Mouse (Mus musculus) E14TG2a.4 (cell line): ENCODE data around the gene Dennd2a.

Experiments used
- CTCF ChIP-seq: conservative IDR thresholded peaks from 2 replicates; pipeline ENCODE4 v1.5.1; 2014; ENCODE audit warnings: low read length
- NANOG ChIP-seq: IDR thresholded peaks from 2 replicates; pipeline ENCODE4 v1.6.1; 2014; ENCODE audit warnings: borderline replicate concordance, low read length, mixed read lengths
- POU5F1 ChIP-seq: IDR thresholded peaks from 2 replicates; pipeline ENCODE4 v1.6.1; 2014; ENCODE audit warnings: low read length, borderline replicate concordance

- TF ChIP-seq CTCF = no peak
- no peak for TF ChIP-seq NANOG
- TF ChIP-seq POU5F1 = no peak
Observed at GRCm38 (mm10) chr6:39601828-39602227, 44.2 kb upstream of the Dennd2a start.
